Mouse (Mus musculus) MEL (cell line): ENCODE results near the gene Emsy. TPM values are rescaled to one million over a fixed set of nuclear protein-coding genes. Genes with fewer than 3 reads are reported as not detected.

ENCODE experiments used
- DNase-seq: peaks from one replicate; pipeline ENCODE4 v3.0.0; 2011; ENCODE audit warnings: low read depth, low spot score
- H3K27ac ChIP-seq: 2 replicates; pipeline ENCODE4 v1.5.1; 2012; ENCODE audit warnings: low read depth, mild to moderate bottlenecking, control low read depth, low read length, moderate library complexity; ENCODE audit not compliant: control insufficient read depth
- H3K27me3 ChIP-seq, 2 experiments: fragments of 150-350 bp in 1 of 2; sonication (generic) in 1 of 2; 2 replicates each; pipeline ENCODE4 v1.6.1; 2012; ENCODE audit warnings: low read length in 2 of 2, mild to moderate bottlenecking in 2 of 2, improper control_type of control experiment in 1 of 2, moderate library complexity in 1 of 2; ENCODE audit not compliant: insufficient read depth in 2 of 2, control insufficient read depth in 1 of 2
- H3K36me3 ChIP-seq, 2 experiments: 2 replicates each; pipeline ENCODE4 v1.6.1; 2012 to 2014; ENCODE audit warnings: low read length in 2 of 2, improper control_type of control experiment in 1 of 2, inconsistent platforms in 1 of 2, mild to moderate bottlenecking in 1 of 2; ENCODE audit not compliant: insufficient read depth in 2 of 2, control insufficient read depth in 1 of 2
- H3K4me1 ChIP-seq, 2 experiments: fragments of 150-350 bp in 1 of 2; sonication (generic) in 1 of 2; 2 replicates each; pipeline ENCODE4 v1.6.1; 2012; ENCODE audit warnings: low read length in 2 of 2, improper control_type of control experiment in 1 of 2, mild to moderate bottlenecking in 1 of 2; ENCODE audit not compliant: insufficient read depth in 2 of 2, control insufficient read depth in 1 of 2
- H3K4me3 ChIP-seq, 2 experiments: fragments of 150-350 bp in 1 of 2; sonication (generic) in 1 of 2; 2 replicates each; pipeline ENCODE4 v1.5.1; 2012; ENCODE audit warnings: low read depth in 2 of 2, low read length in 2 of 2, mild to moderate bottlenecking in 2 of 2, moderate library complexity in 2 of 2, control low read depth in 1 of 2, improper control_type of control experiment in 1 of 2; ENCODE audit not compliant: control insufficient read depth in 1 of 2, insufficient read depth in 1 of 2
- H3K79me2 ChIP-seq: 2 replicates; pipeline ENCODE4 v1.6.1; 2012; ENCODE audit warnings: mild to moderate bottlenecking, low read length, moderate library complexity; ENCODE audit not compliant: control insufficient read depth, poor library complexity, insufficient read depth
- H3K9ac ChIP-seq: 2 replicates; pipeline ENCODE4 v1.6.1; 2012; ENCODE audit warnings: low read depth, mild to moderate bottlenecking, control low read depth, low read length, moderate library complexity; ENCODE audit not compliant: control insufficient read depth, poor library complexity, severe bottlenecking
- H3K9me3 ChIP-seq: fragments of 150-350 bp; sonication (generic); replicated peaks from 2 replicates; pipeline ENCODE4 v1.6.1; 2012; ENCODE audit warnings: mild to moderate bottlenecking, low read length, improper control_type of control experiment, moderate library complexity; ENCODE audit not compliant: insufficient read depth
- CHD1 ChIP-seq: IDR thresholded peaks from 2 replicates; pipeline ENCODE4 v1.6.1; 2012; ENCODE audit warnings: low read depth, mild to moderate bottlenecking, inconsistent platforms, low read length, improper control_type of control experiment
- E2F4 ChIP-seq: IDR thresholded peaks from 2 replicates; pipeline ENCODE4 v1.6.1; 2011; ENCODE audit warnings: low read depth, low read length, improper control_type of control experiment, borderline replicate concordance
- ETS1 ChIP-seq: IDR thresholded peaks from 2 replicates; pipeline ENCODE4 v1.6.1; 2012; ENCODE audit warnings: low read depth, mild to moderate bottlenecking, inconsistent platforms, low read length, improper control_type of control experiment, moderate library complexity
- GATA1 ChIP-seq: IDR thresholded peaks from 2 replicates; pipeline ENCODE4 v1.6.1; 2011; ENCODE audit warnings: low read depth, low read length, improper control_type of control experiment
- JUND ChIP-seq: IDR thresholded peaks from 2 replicates; pipeline ENCODE4 v1.6.1; 2011; ENCODE audit warnings: low read depth, mild to moderate bottlenecking, improper control_type of control experiment, low read length
- MEF2A ChIP-seq: IDR thresholded peaks from 2 replicates; pipeline ENCODE4 v1.6.1; 2014; ENCODE audit warnings: low read depth, mild to moderate bottlenecking, inconsistent platforms, low read length, improper control_type of control experiment; ENCODE audit not compliant: poor library complexity, insufficient replicate concordance, severe bottlenecking; ENCODE audit errors: extremely low read depth
- MYB ChIP-seq: IDR thresholded peaks from 2 replicates; pipeline ENCODE4 v1.6.1; 2011; ENCODE audit warnings: mild to moderate bottlenecking, low read depth, low read length, improper control_type of control experiment
- POLR2AphosphoS2 ChIP-seq: IDR thresholded peaks from 2 replicates; pipeline ENCODE4 v1.6.1; 2011; ENCODE audit warnings: low read length, improper control_type of control experiment
- RAD21 ChIP-seq: IDR thresholded peaks from 2 replicates; pipeline ENCODE4 v1.6.1; 2011; ENCODE audit warnings: mild to moderate bottlenecking, low read depth, low read length, improper control_type of control experiment
- SIN3A ChIP-seq: IDR thresholded peaks from 2 replicates; pipeline ENCODE4 v1.6.1; 2012; ENCODE audit warnings: low read length, improper control_type of control experiment, inconsistent platforms
- TBP ChIP-seq: IDR thresholded peaks from 2 replicates; pipeline ENCODE4 v1.8.0; 2011; ENCODE audit warnings: low read depth, low read length, improper control_type of control experiment
- UBTF ChIP-seq: IDR thresholded peaks from 2 replicates; pipeline ENCODE4 v1.6.1; 2012; ENCODE audit warnings: low read depth, mild to moderate bottlenecking, inconsistent platforms, low read length, improper control_type of control experiment, moderate library complexity, borderline replicate concordance; ENCODE audit not compliant: insufficient read depth
- USF1 ChIP-seq: IDR thresholded peaks from 2 replicates; pipeline ENCODE4 v1.6.1; 2014; ENCODE audit warnings: low read depth, mild to moderate bottlenecking, inconsistent platforms, low read length, improper control_type of control experiment, moderate library complexity
- ZC3H11A ChIP-seq: IDR thresholded peaks from 2 replicates; pipeline ENCODE4 v1.6.1; 2012; ENCODE audit warnings: low read depth, mild to moderate bottlenecking, inconsistent platforms, low read length, improper control_type of control experiment
- polyA plus RNA-seq, 2 experiments: library from polyadenylated mRNA; stranded (reverse) in 1 of 2; unstranded in 1 of 2; fragments of >175 nt in 1 of 2; fragments of >200 nt in 1 of 2; gene quantifications; 2 replicates each; pipeline versions ENCODE4 v1.2.1 to v1.2.4; 2012; ENCODE audit warnings: low replicate concordance in 2 of 2, low read depth in 1 of 2; ENCODE audit not compliant: insufficient read length in 2 of 2, insufficient read depth in 1 of 2, missing spikeins in 1 of 2
- total RNA-seq: library from RNA; depleted of rRNA; stranded (reverse); fragments of 300-350 nt; gene quantifications from 2 replicates; pipeline ENCODE4 v1.2.3, GENCODE M21; 2012

The Emsy gene
- total and polyA plus RNA-seq, 3 experiments, result 10.2 to 24.1 TPM; not detected in 1

- DNase-seq, result no peak
- no peaks in the 10 kb centered on the region for H3K36me3 ChIP-seq
- H3K27ac ChIP-seq, result no peak overlapping the region
- 0 out of 4 replicates have a peak, but pooled peaks cover 0 to 5% of the 10 kb centered on the region in 2 experiments for H3K4me1 ChIP-seq
- TF ChIP-seq RAD21 (no peak), UBTF (no peak), CHD1 (no peak), JUND (no peak), ZC3H11A (no peak), POLR2AphosphoS2 (no peak), TBP (no peak), E2F4 (no peak), GATA1 (no peak), SIN3A (no peak)
- TF ChIP-seq, all 39 proteins: peak for 0
- no peaks in the 10 kb centered on the region for H3K9me3 ChIP-seq
- H3K27me3 ChIP-seq, result no peaks in the 10 kb centered on the region; a peak in 2 of 4 replicates
- H3K79me2 ChIP-seq, result no peaks in the 10 kb centered on the region
- H3K4me3 ChIP-seq, result no peak overlapping the region
- no peak overlapping the region for H3K9ac ChIP-seq
Observed at GRCm38 (mm10) chr7:98540879-98541278, 115.7 kb downstream of the Emsy start.

GRCm38 (mm10) chr7:98537967-98538573 is 118.5 kb downstream of the Emsy start:
- Histone ChIP-seq H3K36me3 (no peaks in the 10 kb centered on the region), H3K9me3 (no peaks in the 10 kb centered on the region), H3K79me2 (no peaks in the 10 kb centered on the region), H3K4me1 (peaks cover 0 to 8% of the 10 kb centered on the region in 2 experiments; a peak in 1 of 4 replicates), H3K27me3 (no peaks in the 10 kb centered on the region; a peak in 1 of 4 replicates), H3K4me3 (no peak overlapping the region), H3K9ac (no peak overlapping the region), H3K27ac (no peak overlapping the region)
- no peak for DNase-seq
- TF ChIP-seq MEF2A (no peak), MYB (no peak), USF1 (no peak), UBTF (no peak), POLR2AphosphoS2 (no peak), SIN3A (no peak), ETS1 (no peak)
